Mouse (Mus musculus): ENCODE measurements at regions not wholly inside any gene's neighbourhood (a gene's known extent, or its start where the extent isn't known, plus 50 kb on each side); places are given as distances from the start of the nearest gene placed in this dataset.

- DNase-seq (ENCODE audit: low read depth, low spot score), result peak; percentile 1
Observed at GRCm38 (mm10) chr6:60501391-60501903, 328.2 kb downstream of the Snca start.
